Mouse (Mus musculus): ENCODE measurements around the gene Osbpl3.
"Not testable (repeated sequence)": the region's sequence is repeated elsewhere in the genome, so short reads cannot be mapped to it uniquely, and the experiment has no call there.

The Osbpl3 gene

DNA sequence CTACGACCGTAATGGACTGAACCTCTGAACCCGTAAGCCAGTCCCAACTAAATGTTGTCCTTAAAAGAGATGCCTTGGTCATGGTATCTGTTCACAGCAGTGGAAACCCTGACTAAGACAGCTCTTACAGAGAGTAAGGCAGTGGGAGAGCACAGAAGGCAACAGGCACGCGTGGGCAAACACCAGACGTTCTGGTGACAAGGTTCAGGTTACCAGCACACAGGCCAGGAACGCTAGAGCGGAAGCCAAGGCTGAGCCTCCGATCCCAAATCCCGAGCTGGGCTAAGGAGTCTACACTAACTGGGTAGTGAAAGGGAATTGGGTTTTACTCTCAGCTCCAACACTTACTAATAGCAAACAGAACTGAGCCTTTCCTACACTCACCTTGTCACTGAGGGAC, 3.8 kb downstream of the Osbpl3 start:
- DNase-seq: no peak

DNA sequence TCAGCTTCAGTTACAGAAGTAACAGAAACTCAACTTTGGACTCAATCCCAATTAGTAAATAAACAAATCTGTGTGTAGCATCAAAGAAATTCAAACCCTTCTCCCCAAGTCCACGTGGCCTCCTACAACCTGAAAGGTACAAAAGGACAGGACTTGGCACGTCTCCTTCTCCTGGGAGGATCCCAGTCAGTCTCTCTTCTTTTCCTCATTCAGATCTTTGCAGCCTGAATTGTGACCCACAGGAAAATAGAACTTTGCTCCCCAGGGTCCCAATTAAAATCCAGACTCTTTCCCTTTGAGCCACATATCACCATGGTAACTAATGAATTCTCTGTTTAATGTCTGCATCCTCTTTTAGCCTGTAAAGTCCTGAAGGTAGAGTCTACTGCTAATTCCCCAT, 10.4 kb downstream of the Osbpl3 start:
- DNase-seq: no peak

DNA sequence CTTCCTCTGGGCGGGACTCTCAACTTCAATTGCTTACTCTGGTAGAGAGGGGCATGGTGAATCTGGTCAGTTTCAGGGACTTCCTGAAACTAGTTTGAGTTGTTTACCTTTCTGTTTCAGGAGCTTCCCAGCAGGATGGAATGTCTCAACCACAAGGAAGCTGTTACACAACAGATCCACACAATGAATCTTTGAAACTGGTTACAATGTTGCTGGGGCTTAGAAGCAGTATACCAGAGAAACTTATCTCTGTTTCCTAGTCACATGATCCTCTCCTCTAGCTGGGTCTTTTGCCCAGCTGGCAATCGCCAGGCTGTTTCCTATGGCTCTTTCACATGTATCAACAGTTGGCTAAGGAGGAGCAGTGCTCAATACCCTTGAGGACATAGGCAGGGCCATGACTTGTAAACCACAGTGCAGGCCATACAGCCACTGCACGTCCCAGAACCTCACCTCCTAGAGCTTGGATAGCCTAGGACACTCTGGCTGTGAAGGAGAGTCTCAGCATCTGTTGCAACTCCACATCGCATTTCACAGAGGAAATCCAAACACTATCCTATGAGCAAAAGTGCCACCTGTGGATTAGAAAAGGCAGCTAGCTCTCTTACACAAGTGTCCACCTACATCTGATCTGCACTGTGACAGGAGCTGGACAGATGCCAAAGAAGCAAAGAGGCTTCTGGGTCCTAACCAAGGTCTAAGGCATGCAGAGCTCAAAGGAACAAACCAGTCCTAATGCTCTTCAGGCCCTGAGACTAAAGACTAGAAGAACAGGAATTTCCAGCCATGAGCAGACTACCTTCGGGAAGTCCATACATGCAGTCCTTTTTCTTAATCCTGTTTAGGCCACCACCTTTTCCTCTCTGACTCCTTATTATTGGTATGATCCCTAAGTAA, 14.8 kb downstream of the Osbpl3 start:
- DNase-seq: no peak

DNA sequence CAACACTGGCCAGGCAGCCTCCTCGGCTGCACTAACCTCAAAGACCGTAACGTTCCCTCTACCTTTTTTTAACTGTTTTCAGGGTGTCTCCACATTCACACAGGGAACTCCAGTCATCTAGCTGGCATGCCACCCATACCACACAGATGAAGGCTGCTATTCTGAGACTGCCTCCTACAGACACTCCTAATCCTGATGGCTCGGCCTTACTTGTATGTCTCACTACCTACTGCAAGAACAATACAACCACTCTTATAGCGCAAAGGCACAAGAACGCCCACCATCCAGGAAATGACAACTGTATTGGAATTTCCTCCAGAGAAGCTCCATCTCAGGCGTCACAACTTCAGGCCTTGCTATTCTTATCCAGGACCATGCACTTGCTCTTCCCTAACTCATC, 15.8 kb downstream of the Osbpl3 start:
- no peak for DNase-seq

DNA sequence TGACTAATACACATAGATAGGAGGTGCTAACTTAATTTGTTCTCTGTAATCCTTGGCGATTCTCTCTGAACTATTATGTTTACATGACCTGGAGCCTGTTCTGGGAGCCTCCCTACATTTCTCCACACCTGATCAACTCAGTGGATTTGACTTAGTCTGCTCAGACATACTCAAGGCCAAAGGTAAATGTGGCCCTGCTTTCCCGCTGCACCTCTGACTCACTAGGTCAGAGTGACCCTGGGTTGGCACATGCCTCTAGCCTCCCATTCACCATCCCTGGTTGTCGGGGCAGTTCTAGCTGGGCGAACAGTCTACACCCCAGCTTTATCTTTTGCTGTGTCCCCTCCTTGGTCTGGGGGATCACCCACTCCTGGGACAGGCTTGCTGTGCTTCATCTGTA, 17.1 kb downstream of the Osbpl3 start:
- DNase-seq: not testable (repeated sequence)

DNA sequence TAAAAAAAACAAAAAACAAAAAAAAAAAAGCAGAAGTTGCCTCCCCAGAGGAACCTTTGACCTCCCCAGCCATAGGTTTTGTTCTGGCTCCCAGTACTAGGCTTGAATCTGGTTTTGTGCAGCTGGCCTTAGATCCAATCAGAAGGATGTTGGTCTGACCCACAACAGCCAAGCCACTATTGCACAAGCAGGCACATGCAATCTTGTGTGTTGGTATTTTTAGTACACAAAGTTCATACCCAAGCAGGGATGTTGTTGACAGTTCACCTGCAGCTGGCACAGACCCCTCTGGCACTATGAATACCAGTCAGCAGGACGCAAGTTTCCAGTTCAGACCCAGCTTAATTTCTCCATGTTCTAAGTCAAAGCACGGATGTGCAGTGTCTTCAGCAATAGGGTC, 18.2 kb downstream of the Osbpl3 start:
- DNase-seq: no peak

DNA sequence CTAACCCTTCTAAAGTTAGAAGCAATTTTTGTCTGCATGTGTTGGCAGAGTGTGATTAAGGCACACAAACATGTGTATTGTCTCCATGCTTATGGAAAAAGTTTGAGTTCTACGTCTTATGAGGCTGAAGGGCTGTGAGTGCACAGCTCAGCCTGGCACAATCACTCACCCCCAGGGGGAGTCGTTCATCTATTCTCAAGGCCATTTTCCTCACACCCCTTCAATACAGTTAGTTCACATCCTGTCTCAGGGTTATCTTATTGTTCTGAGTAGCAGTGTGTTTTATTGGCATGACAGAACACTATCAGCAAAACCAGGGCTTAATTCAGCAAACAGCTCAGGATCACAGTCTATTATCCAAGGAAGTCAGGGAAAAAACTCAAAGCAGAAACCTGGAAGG, 19.3 kb downstream of the Osbpl3 start:
- no peak for DNase-seq

DNA sequence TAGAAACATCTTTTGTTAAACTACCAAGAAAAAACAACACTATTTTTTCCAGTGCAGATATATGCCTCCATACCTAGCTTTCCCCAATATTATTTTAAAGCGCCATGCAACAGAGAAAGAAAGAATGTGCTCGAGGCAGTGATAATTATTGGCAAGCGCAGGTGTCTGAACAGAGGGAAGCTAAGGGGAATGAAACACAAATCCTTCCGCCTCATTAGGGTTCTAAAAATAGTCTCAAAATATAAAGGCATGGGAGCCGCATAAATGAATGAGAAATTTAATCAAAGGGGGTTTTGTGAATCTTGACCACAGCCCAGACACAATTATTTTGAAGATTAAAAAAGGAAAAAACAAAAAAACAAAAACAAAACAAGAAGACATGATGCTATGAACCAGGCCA, 23.5 kb downstream of the Osbpl3 start:
- no peak for DNase-seq

DNA sequence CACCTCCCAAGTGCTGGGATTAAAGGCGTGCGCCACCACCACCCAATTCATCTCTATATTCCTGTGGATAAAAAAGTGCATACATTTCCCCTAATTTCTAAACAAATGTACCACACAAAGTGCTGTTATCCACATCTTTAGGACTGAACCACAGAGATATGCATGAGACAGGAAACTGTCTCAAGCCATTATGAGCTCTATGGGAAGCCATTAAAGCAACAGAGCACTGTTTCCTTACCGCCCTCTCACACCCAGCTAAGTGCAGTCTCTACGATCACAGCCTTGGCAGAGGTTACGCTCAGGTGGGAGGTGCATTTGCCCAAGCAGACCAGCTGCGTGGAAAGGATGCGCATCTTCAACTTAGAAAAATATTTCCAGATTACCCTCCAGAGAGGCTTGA, 26.7 kb downstream of the Osbpl3 start:
- no peak for DNase-seq

DNA sequence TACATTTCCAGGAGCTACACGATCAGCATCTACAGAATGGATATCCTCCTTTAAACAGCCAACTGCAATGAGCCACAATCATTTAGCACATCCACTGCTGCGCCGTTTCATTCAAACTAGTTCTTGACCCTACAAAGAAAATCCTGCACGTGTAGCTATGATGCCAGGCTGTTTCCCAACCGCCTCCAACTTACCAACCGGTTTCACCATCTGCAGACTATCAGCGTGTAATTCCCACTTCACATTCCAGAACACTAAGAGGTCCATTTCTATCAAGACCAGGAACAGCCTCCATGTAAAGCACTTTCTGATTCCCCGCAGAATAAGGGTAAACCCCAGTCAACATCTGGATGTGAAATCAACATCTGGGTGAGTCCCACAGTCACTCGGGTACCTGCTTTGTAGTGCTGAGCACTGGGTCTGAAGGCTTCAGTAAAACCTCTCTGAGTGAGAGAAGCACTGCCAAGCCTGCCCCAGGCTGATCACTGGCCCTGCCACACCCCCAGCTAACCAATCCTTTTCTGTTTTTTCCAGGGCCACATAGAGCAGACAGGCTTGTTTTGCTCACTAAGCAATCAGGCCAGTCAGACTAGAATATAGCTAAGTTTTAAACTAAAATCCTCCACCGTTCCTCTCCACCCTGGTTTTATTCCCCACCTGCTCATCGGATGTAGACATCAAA, 28.8 kb downstream of the Osbpl3 start:
- DNase-seq: no peak

DNA sequence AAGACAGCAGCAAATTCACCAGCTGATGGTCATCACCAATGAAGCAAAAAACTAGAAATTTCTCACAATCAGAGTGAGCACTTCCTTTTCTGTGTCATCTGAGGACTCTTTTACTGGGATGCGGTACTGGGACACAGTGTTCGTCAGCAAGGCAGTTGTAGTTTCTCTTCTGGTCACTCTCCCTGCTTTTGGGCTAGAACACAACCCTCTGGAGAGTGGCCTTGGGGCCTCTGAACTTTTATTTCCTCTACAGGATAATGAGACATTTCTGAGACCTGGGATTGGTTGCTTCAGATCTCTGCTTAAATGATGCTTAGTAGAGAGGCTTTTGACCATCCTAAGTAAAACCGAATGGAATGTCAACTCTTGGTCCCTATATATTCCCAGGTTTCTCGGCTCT, 29.4 kb downstream of the Osbpl3 start:
- DNase-seq: no peak

DNA sequence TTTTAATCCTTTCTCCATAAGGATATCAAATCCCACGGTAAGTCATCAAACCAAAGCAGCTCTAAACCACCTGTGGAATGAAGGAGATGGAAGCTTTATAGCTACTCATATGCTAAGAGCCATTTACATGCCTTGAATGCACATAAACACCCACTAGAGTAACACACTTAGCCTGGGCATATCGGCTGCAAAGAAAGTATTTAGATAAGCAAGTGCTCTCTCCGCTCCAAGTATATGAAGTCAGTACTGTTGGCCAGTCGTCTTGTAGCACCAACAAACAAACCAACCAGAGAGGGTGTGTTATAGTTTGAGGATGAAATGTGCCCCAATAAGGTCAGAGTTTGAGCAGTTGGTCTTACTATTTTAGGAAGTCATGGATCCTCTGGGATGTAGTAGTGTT, 31.7 kb downstream of the Osbpl3 start:
- no peak for DNase-seq

DNA sequence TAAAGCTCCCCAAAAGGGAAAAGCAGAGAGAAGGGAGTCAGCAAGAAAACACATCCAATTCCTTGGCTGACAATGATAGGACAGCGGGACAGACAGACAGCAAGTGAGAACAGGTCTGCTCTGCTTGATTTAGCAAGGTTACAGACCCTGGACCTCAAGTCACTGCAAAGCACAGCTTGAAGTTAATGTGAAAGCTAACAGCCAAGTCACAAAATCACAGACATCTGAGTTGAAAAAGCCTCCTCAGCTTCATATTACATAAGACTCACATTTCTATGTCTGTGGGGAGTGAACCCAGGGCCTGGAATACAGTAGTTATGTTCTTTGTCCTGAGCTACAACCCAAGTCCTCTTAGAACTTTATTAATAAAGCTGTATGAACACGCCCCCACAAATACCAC, 35.6 kb downstream of the Osbpl3 start:
- DNase-seq: no peak

DNA sequence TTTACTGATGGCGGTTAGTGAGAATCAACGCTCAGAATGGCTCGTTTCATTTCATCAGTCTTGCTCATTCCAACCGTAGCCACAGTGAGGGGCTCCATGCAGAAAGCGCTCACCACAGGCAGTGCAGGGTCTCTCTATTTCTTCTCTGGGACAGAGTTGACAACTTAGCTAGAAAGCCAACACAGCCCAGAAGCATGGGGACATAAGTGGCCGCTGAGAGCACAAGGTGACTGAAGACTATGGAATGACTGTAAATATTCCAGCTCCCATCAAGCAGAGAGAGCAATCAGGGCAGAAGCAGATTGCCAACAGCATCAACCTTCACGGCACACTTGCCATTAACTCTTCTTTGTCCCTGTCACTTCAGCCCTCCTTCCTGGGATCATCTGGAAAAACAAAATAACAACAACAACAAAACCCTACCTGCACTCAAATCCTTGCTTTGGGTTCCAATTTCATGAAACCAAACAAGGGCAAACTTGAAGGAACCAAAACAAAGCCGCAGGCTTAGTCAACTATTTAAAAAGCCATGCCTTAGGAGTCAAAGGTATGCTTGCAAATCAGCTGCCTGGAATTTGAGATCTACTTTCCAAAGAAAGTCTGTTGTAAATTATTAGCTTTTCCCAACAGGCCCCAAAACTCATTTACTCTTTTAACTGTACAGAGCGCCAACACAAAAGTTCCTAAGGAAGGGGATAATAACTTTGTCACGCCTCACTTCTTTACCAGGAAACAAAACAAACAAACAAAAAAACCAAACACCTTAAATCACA, 36.3 kb downstream of the Osbpl3 start:
- no peak for DNase-seq

DNA sequence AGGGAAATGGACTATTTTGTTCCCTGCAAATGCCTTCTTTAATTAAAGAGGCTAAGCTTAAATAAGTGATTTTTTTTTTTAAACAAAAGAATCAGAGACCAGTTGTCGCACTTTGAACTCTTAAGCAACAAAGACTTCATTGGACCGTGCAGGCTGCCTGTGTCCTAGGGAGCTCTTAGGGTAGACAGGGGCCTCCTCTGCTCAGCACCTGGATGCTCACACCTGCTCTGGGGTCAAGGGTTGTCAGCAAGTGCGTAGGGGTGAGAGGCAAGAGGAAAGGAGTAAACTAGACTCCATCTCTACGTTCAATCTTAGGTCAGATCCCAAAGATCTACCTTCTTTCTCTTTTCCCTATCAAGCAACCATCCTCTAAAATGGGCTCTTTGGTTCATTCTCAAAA, 37.0 kb downstream of the Osbpl3 start:
- no peak for DNase-seq

DNA sequence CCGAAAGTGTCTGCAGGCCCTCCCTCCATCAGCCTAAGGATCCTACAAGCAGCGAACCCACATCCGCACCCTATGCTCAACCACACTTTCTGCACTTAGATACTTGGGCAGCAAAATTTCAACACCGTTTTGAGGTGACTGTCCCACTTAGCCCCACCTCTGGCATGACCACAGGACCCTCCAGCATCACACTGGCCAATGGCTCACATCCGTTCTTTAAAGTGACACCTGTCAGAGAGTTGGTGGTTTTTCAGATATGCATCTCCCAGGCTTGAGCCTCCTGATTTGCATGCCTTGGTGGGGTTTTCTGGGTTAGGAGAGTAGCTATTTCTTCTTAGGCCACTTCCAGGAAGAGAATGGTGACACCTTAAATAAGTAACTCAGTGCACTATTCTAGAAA, 39.1 kb downstream of the Osbpl3 start:
- no peak for DNase-seq

DNA sequence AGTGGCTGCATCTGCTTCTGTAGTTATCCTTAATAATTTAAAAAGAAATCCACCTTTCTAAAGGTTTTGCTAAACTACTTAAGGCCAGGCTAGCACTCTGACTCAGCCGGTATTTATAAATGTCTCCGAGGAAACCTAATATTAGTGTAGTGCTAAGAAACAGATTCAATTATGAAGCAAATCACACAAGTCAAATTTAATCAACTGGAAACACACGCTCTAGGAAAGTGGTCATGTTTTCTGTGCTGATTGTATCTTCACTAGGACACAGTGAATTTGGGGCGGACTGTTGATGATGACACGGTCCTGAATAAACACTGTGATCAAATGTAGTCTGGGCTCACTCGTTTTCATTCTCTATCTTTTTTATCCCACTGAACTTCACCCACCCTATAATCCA, 40.6 kb downstream of the Osbpl3 start:
- DNase-seq: no peak

DNA sequence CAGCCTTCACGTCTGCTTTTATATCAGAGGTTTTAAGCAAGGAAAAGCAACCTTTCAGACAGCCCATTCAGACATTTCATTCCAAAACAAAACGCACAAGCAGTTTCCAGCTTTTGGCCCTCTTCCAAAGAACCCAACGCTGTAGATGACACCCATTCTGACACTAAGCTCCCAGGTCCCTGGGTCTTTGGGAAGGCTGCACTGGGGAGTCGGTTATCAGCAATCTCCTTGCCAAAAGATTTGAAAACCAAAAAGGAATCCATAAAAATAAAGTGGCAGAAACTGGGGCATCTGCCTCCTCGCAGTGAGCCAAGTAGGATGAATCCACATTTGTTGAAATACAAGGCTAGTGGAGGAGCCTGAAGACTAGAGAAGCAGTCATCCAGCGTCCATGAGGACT, 41.5 kb downstream of the Osbpl3 start:
- peak; percentile 25 for DNase-seq

DNA sequence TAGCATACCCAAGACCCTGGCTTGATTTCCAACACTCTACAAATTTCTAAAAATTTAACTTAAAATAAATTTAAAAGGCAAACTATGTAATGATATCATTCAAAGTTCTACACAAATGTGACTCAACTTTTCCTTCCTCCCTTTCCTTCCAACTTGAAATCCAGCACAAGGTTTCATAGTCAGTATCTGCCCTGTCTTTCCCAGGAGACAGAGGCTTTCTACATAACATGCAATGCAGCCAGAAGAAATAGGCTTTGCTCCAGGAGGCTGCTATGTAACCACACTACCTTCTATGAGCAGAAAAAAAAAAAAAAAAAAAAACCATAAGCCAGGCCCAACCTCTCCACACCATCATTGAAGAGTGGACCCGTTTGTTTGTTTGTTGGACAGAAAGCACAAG, 42.6 kb downstream of the Osbpl3 start:
- no peak for DNase-seq

DNA sequence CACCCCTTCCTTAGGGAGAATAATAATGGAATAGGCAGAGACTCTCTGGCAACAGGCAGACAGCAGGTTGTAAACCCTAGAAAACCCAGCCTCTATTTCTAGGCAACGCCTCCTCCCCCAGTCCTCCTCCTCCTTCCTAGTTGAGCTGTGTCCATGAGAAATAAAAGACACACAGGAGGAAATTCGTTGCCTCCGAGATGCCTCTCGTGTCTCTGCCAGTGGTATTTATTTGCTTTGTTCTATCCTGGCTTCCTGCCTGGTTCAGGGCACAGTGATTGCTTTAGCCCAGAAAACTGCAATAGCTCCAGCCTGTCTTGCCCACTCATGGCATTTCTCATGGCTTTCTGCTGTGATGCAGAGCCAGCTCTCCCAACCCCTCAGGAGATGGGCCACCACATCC, 43.8 kb downstream of the Osbpl3 start:
- no peak for DNase-seq

DNA sequence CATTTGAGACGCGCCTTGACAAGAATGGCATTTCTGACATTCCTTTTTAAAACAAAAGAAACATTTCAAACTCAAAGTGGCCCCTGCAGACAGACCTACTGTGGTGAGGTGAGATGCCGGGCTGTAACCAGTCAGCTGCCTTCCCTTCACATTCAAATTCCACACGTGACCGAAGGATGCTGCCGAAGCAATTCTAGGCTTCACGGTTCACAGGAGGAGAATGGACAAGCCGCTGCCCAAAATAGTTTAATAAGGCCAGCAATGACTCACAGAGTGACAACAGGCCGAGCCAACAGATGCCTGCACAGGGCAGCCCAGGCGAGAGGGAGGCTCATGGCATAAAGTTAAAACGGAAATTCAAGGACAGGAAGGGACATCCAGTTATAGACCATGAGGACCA, 51.3 kb downstream of the Osbpl3 start:
- no peak for DNase-seq

DNA sequence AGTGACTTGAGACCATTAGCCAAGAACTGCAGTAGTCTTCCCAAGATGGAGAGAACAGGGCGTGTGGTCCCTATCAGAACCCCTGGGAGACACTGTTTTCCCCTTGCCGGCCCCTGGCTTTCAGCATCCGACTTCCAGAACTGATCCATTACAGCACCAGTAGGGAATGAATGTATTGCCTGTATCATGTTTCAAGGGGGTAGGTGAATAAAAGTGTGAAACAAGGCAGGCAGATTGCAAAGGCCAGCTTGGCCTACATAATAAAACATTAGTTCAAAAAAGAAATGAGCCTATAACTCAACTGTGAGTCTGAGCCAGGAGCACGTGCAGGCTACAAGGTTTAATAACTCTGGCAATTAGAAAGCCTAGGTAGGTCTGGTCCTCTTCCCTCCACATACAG, 52.5 kb downstream of the Osbpl3 start:
- DNase-seq: no peak

DNA sequence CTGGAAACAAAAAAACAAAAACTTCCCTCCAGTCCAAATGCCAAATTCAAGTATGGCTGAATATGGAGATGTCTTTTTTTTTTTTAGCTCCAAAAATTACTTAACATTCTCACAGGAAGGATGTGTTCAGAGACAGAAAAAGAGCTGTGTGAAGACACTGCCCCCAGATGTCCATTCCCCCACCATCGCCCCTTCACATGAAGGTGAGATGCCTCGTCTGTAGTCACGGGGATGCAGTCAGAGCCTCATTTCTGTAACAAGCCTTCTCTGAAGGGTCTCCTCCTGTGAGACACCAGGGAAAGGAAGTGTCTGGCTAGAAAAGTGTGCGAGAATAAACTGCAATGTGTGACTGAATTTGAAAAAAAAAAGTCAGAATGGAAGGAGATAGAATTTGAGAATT, 53.1 kb downstream of the Osbpl3 start:
- DNase-seq: no peak

DNA sequence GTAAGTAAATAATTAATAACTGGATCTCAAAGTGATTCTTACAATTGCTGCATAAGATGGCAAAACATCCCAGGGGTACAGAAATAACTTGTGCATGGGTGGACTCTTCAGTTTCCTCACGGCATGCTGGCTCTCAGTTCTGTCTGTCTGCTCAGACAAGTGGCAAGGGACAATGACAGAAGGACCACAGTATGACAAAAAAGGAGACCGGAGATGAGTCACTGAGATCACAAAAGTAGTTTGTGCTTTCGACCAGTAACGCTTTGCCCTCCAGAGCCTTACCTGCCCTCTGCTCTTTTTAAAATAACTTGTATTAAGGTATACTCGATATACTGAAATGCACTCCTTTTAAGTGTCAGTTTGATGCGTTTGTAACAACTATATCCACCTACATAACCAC, 55.8 kb downstream of the Osbpl3 start:
- no peak for DNase-seq

Measured in right cerebral cortex, postnatal 4 days (tissue).